Mouse (Mus musculus): ENCODE data around the gene Kcnj11. TPM values are rescaled to one million over a fixed set of nuclear protein-coding genes. Genes with fewer than 3 reads are reported as not detected.

Kcnj11 gene
- total RNA-seq, 2 experiments from 2014 or later: 1.7 to 4.9 TPM

DNA sequence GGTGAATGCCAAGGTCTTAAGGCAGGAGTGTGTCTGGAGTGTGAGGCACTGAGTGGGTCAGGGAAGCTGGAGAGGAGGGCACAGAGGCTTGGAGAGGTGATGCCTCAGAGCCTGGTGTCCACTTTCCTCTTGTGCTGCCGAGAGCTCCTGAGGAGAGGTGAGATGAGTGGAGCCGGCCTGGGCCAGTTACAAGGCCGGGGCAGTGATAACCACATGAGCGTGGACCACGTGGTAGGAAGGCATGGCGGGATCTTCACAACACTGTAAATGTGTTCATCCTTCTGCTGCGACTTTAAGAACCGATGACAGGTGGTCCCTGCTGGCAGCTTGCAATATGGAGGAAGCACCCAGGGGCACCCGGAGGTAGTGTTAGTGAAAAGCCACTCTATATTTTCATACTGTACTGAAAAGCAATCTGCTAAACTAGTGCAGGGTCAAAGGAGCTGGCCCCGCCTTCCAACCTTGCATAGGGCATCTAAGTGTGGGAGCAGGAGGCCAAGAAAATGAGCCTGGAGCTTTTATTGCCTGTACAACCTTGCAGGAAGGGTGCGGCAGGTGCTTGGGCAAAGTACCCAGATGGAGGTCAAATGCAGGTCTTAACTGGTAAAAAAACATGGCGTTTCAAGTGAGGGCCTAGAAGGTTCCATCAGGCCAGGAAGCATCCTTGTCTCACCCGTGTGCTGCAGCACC is 52.5 kb downstream of the Kcnj11 start:
- no peak for DNase-seq

DNA sequence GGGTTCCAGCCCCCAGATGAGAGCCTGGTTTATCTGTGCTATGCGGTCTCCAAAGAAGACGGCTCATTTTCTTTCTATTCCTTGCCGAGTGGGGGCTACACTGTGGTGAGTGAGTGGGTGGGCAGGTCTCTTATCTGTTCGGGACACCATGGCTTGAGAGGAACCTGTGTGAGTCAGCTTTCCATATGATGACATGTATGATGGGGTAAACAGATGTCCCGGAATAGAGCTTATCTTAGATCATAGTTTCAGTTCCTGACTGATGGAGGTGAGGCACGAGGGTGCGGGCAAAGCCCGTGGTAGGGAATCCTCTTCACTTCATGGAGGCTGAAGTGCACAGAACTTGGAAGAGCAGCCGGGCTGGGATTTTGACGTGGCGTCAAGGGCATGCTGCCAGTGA is 54.7 kb downstream of the Kcnj11 start:
- peak; percentile 34 for DNase-seq

DNA sequence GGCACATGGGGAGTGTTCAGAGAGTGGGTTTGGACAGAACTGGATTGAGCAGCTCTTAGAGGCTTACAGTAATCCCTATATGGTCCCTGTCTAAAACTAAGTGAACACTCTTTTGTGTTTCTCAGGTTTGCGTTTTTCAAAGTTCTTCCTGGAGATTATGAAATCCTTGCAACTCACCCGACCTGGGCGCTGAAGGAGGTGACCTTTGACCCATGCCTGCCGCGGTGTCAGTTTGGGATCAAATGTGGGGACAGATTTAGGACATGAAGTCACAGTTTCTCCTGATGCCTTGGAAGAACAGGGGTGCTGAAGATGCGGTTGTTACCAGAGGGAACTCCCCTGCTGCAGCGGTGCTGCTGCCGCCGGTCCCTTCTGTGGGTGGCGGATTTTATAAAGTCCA is 56.5 kb downstream of the Kcnj11 start:
- no peak for DNase-seq

Other genes with a start within 250 kb of the Kcnj11 start
- gene Kdelr1, start 228.0 kb downstream of the Kcnj11 start, total RNA-seq (2021): 100 to 1,000 TPM; 126 to 132 TPM
- 1 to 10 TPM in 1 of 2 experiments, under 1 TPM in 1; 0.72 to 1.2 TPM for gene Grin2d, start 222.4 kb downstream of the Kcnj11 start, total RNA-seq (2021)
- under 1 TPM in 1 of 2 experiments, not detected in 1; 0.30 TPM for gene Syngr4, start 204.1 kb downstream of the Kcnj11 start, total RNA-seq (2021)
- 10 to 100 TPM; 85.8 to 88.1 TPM for gene Tmem143, start 203.8 kb downstream of the Kcnj11 start, total RNA-seq (2021)
- 100 to 1,000 TPM; 156 to 158 TPM for gene Emp3, start 179.4 kb downstream of the Kcnj11 start, total RNA-seq (2021)
- gene Ccdc114, start 176.7 kb downstream of the Kcnj11 start, total RNA-seq (2021): 1 to 10 TPM; 6.1 to 7.2 TPM
- 10 to 100 TPM in 1 of 2 experiments, 1 to 10 TPM in 1; 8.2 to 13.6 TPM for gene Abcc6, start 70.5 kb downstream of the Kcnj11 start, total RNA-seq (2021)
- 10 to 100 TPM; 50.4 to 50.6 TPM for gene Nomo1, start 67.1 kb downstream of the Kcnj11 start, total RNA-seq (2021)
- 1 to 10 TPM in 1 of 2 experiments, under 1 TPM in 1; 0.78 to 1.7 TPM for gene Abcc8, start 79.3 kb upstream of the Kcnj11 start, total RNA-seq (2021)
- gene Ush1c, start 137.7 kb upstream of the Kcnj11 start, total RNA-seq (2021): 1 to 10 TPM; 2.0 to 2.3 TPM
- under 1 TPM; 0.06 to 0.09 TPM for gene Otog, start 140.2 kb upstream of the Kcnj11 start, total RNA-seq (2021)

Measured in adrenal gland, postnatal 10 days (tissue).